Mouse (Mus musculus) midbrain, embryonic 15.5 days (tissue): Measurements from ENCODE around the gene Ugt1a10. TPM values are rescaled to one million over a fixed set of nuclear protein-coding genes. Genes with fewer than 3 reads are reported as not detected.
"Not testable (repeated sequence)": the region's sequence is repeated elsewhere in the genome, so short reads cannot be mapped to it uniquely, and the experiment has no call there.

Experiments
- ATAC-seq: fragments of 200-750 bp; cut with Nextera tagmentation; replicated peaks from 2 replicates; pipeline ENCODE4 v1.8.0; 2017; ENCODE audit warnings: moderate TSS enrichment
- H3K27ac ChIP-seq: fragments of 300-500 bp; sonication (generic); 2 replicates; pipeline ENCODE4 v1.5.1; 2015; ENCODE audit warnings: mild to moderate bottlenecking, inconsistent platforms
- H3K27me3 ChIP-seq: fragments of 300-500 bp; sonication (generic); replicated peaks from 2 replicates; pipeline ENCODE4 v1.6.1; 2015; ENCODE audit warnings: inconsistent platforms
- H3K36me3 ChIP-seq: fragments of 300-500 bp; sonication (generic); replicated peaks from 2 replicates; pipeline ENCODE4 v1.6.1; 2015; ENCODE audit warnings: inconsistent platforms
- H3K4me1 ChIP-seq: fragments of 300-500 bp; sonication (generic); 2 replicates; pipeline ENCODE4 v1.6.1; 2015; ENCODE audit warnings: inconsistent platforms
- H3K4me2 ChIP-seq: fragments of 300-500 bp; sonication (generic); 2 replicates; pipeline ENCODE4 v1.6.1; 2015; ENCODE audit warnings: inconsistent platforms, mild to moderate bottlenecking, moderate library complexity
- H3K4me3 ChIP-seq: fragments of 300-500 bp; sonication (generic); 2 replicates; pipeline ENCODE4 v1.5.1; 2015; ENCODE audit warnings: mild to moderate bottlenecking, inconsistent platforms
- H3K9ac ChIP-seq: fragments of 300-500 bp; sonication (generic); 2 replicates; pipeline ENCODE4 v1.6.1; 2015; ENCODE audit warnings: mild to moderate bottlenecking, inconsistent platforms
- H3K9me3 ChIP-seq: fragments of 300-500 bp; sonication (generic); 2 replicates; pipeline ENCODE4 v1.6.1; 2016; ENCODE audit warnings: inconsistent platforms
- WGBS: fragments of 180-500 bp; shearing (Covaris S2); methylation state at CpG from one replicate; pipeline ENCODE4 v1.1.7; 2015; ENCODE audit warnings: mixed read lengths; 5-methylcytosine and 5-hydroxymethylcytosine counted together
- polyA plus RNA-seq: library from polyadenylated mRNA; unstranded; fragments of >200 nt; fragmentation: Nextera tagmentation; extraction: Ambion mirVana; gene quantifications from 2 replicates; pipeline ENCODE4 v1.2.1, GENCODE M21; 2015

Gene Ugt1a10
- polyA plus RNA-seq: not detected in 2 replicates

DNA sequence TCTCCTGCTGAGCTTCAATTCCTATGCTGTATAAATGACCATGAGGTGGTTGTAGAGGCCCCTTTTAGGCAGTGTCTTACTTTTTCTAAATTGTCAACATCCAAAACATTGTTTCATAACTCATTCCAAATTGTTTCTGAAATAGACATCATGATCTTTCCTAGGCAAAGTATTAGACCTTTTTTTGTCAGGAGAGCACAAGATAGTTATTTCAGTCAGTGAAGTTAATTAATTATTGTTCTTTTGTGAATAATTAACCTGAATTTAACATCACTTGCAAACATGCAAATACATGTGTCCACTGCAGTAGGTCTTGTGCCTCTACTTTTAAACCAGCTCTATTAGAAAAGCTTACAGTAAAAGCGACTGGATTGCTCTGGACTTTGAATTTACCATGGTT is at the start of gene Ugt1a10:
Gene Ugt1a10, plus strand, starts transcription at position 301 of the 400 bp plus-strand sequence.
- Histone ChIP-seq H3K27ac (no peak within 1 kb of the TSS), H3K36me3 (no peaks in the 10 kb centered on the region), H3K27me3 (no peaks in the 10 kb centered on the region), H3K4me3 (no peak within 1 kb of the TSS), H3K9me3 (no peaks in the 10 kb centered on the region), H3K4me2 (no peak within 1 kb of the TSS), H3K9ac (no peak within 1 kb of the TSS), H3K4me1 (no peaks in the 10 kb centered on the region)
- WGBS: 84% methylated on average over 1 of the region's 1 CpGs
- ATAC-seq: no peak

DNA sequence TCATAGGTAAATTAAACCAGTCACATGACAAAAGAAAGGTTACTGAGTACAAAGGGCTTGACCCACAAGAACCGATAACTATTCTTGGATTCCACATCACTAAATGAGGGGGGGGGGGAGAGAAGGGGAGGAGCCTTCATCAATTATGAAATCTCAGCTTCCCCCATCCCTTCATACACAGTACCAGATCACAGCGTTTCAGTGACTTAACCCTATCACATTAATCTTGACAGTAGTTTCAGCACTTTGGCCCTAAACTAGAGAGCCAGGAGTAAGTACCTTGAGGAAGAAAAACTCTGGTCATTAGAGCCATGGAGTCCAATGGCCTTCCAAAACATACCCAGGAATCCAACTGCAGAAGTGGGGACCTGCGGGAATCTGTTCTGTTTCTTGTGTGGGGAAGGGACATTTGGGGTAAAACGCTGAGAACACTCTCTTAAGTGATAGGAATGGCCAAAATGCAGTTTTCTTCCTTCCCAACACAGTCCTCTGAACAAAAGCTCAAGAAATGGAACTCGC is 47.4 kb upstream of the Ugt1a10 start:
- peak overlapping the region; percentile 88 for H3K9ac ChIP-seq
- 3% methylated on average over 5 of the region's 5 CpGs for WGBS
- H3K4me1 ChIP-seq: peaks cover 20% of the 10 kb centered on the region
- peak overlapping the region; percentile 68 for H3K4me2 ChIP-seq
- H3K9me3 ChIP-seq: no peaks in the 10 kb centered on the region
- peak; percentile 71 for ATAC-seq
- H3K27ac ChIP-seq: peak overlapping the region; percentile 94
- 0 out of 2 replicates have a peak, but pooled peaks cover 7% of the 10 kb centered on the region for H3K36me3 ChIP-seq
- no peaks in the 10 kb centered on the region for H3K27me3 ChIP-seq
- H3K4me3 ChIP-seq: peak overlapping the region; percentile 72

DNA sequence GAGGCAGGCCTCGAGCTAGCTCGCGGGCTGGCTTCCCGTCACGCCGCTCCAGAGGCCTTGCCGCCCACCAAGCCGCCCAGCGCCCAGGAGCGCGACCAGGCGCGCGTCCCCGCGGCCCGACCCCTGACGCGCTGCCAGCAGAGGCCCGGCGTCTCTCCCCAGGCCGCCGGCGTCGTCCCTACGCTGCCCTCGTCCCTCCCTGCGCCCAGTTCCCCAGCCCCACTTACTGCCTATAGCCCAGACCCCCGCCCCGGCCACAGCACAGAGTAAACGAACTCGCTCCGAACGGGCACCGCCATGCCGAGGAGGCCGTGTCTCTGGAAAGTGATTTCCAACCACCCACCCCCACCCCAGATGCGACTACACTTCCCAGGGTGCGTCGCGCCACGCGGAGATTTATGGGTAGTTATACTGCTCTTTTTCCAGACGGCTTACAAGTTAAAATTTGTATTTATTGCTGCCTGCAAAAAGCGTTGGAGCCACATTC is 46.9 kb upstream of the Ugt1a10 start, which contains the start of gene Usp40:
Gene Usp40, minus strand, starts transcription at position 341 of the 487 bp plus-strand sequence.
- Histone ChIP-seq H3K4me3 (peak within 1 kb of the TSS; percentile 72), H3K36me3 (0 out of 2 replicates have a peak, but pooled peaks cover 7% of the 10 kb centered on the region), H3K9me3 (no peaks in the 10 kb centered on the region), H3K9ac (peak within 1 kb of the TSS; percentile 88), H3K4me2 (peak within 1 kb of the TSS; percentile 68), H3K27ac (peak within 1 kb of the TSS; percentile 94), H3K4me1 (peaks cover 20% of the 10 kb centered on the region), H3K27me3 (no peaks in the 10 kb centered on the region)
- under 1% methylated on average over 40 of the region's 45 CpGs for WGBS
- peak; percentile 97 for ATAC-seq

DNA sequence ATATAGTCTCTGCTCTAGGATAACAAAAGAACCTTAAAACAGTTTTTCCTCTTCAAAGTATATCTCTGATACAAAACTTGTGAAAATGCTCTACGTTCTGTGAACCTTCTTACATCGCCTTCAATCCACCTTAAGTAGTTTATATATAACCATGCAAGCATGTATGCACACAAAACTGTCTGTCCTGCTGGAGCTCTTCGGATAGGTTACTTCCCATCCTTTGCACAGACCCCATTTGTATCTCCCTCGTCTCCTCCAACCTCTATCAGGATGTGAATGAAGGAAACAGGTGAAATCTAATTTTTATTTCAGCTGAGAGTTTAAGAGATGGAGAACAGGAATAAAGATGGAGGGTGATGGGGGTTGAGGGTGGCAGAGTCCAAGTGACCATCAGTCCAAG is 46.5 kb upstream of the Ugt1a10 start:
- Histone ChIP-seq H3K4me1 (peaks cover 20% of the 10 kb centered on the region), H3K4me2 (peak overlapping the region; percentile 68), H3K27me3 (no peaks in the 10 kb centered on the region), H3K9me3 (no peaks in the 10 kb centered on the region), H3K4me3 (peak overlapping the region; percentile 72), H3K36me3 (0 out of 2 replicates have a peak, but pooled peaks cover 4% of the 10 kb centered on the region), H3K9ac (peak overlapping the region; percentile 88; the same call in 1 of the 2 replicates), H3K27ac (peak overlapping the region; percentile 94)
- ATAC-seq: peak; percentile 67
- WGBS: 47% methylated on average over 4 of the region's 4 CpGs

DNA sequence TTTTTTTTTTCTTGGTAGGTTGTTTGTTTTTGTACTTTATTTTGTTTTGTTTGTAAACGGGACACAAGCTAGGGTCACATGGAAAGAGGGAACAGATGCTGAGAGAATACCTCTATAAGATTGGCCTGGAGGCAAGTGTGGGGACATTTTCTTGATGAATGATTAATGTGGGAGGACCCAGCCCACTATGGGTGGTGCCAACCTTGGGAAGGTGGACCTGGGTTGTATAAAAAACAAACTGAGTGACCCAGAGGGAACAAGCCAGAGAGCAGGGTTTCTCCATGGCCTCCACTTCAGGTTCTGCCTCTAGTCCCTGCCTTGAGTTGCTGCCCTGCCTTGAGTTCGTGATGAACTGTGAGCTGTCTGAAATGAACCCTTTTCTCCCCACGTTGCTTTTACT is 45.7 kb upstream of the Ugt1a10 start:
- Histone ChIP-seq H3K36me3 (no peaks in the 10 kb centered on the region), H3K4me2 (no peak overlapping the region), H3K27ac (no peak overlapping the region), H3K4me1 (peaks cover 20% of the 10 kb centered on the region), H3K9me3 (0 out of 2 replicates have a peak, but pooled peaks cover 3% of the 10 kb centered on the region), H3K27me3 (no peaks in the 10 kb centered on the region), H3K4me3 (no peak overlapping the region), H3K9ac (no peak overlapping the region)
- no peak for ATAC-seq
- 77% methylated on average over 3 of the region's 3 CpGs for WGBS

DNA sequence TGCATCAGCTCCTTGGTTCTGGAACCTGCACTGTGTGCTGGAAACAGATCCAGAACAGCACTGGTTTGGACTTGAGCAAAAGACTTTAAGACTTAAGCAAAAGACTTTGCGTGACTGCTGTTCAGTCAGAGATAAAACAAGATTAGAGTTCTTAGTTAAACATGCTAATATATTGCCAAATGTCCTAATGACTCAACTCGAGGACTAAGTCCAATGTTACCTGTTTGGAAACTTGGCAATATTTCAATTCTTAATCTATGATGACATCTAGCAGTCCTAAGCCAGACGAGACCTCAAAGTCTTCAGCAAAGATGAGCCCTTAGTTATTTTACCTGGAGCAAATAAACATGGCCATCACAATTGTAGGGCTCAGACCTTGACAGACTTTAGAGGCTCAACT is 41.5 kb upstream of the Ugt1a10 start:
- Histone ChIP-seq H3K36me3 (no peaks in the 10 kb centered on the region), H3K9ac (no peak overlapping the region), H3K9me3 (0 out of 2 replicates have a peak, but pooled peaks cover 10% of the 10 kb centered on the region), H3K4me3 (no peak overlapping the region), H3K4me1 (peaks cover 3% of the 10 kb centered on the region; the same call in 1 of the 2 replicates), H3K27ac (no peak overlapping the region), H3K27me3 (no peaks in the 10 kb centered on the region), H3K4me2 (no peak overlapping the region)
- no peak for ATAC-seq
- 80% methylated on average over 3 of the region's 3 CpGs for WGBS

DNA sequence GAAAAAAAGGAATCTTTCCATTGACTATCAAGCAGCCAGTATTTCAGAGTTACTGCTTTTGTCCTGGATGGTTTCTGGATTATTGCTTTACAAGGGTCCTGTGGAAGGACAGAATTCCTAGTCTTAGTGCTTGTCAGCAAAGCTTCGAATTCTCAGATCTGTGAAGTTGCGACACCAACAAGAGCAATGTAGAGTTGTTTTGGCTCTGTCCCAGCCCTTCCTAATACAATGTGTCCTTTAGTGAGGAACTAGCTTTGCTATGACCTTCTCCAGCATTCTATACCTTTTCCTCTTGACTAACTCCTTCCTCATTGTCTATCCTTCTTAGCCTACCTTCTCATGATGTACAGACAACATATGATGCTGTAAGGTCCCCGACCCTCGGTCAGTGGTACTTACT is 41.0 kb upstream of the Ugt1a10 start:
- Histone ChIP-seq H3K4me1 (no peaks in the 10 kb centered on the region), H3K27me3 (no peaks in the 10 kb centered on the region), H3K4me3 (no peak overlapping the region), H3K9me3 (0 out of 2 replicates have a peak, but pooled peaks cover 10% of the 10 kb centered on the region), H3K4me2 (no peak overlapping the region), H3K36me3 (no peaks in the 10 kb centered on the region), H3K9ac (no peak overlapping the region), H3K27ac (no peak overlapping the region)
- no peak for ATAC-seq
- WGBS: 97% methylated on average over 4 of the region's 4 CpGs

DNA sequence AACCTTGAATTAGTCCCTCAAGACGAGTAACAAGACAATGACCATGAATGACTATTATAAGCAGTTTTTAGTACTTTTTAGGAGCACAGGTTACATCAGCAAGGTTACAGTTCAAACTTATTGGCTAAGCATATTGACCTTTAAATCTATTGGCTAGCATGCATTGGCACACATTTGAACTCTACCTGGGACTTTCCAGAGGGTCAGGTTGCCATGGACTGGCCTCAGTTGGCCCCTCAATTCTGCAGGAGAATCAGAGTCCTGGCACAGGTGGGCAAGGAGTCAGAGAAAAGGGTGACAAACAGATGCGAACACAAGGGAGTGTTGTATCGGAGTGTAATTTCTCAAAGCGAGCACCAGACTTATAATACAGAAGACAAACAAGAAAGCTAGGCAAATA is 40.5 kb upstream of the Ugt1a10 start:
- ATAC-seq: no peak
- Histone ChIP-seq H3K36me3 (no peaks in the 10 kb centered on the region), H3K4me2 (no peak overlapping the region), H3K4me3 (no peak overlapping the region), H3K9me3 (0 out of 2 replicates have a peak, but pooled peaks cover 10% of the 10 kb centered on the region), H3K9ac (no peak overlapping the region), H3K4me1 (no peaks in the 10 kb centered on the region), H3K27ac (no peak overlapping the region), H3K27me3 (no peaks in the 10 kb centered on the region)
- 91% methylated on average over 4 of the region's 4 CpGs for WGBS

DNA sequence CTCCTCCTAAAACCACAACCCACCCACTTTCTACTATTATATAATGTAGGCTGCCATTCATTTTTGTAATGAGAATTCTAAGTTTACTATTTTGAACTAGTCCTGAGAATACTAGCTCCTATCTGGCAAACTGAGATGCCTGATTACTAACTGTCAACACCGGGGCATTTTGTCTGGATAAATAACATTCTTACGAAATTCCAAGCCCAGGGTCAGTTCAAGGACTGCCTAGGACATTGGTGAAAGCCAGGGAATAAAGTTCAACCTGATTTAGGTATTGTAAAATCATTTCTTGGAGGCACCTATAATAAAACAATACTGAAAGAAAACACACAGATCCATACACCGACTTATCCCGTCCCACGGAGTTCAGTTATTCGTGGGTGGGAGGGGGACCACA is 39.8 kb upstream of the Ugt1a10 start:
- 91% methylated on average over 6 of the region's 6 CpGs for WGBS
- Histone ChIP-seq H3K9me3 (0 out of 2 replicates have a peak, but pooled peaks cover 10% of the 10 kb centered on the region), H3K27me3 (no peaks in the 10 kb centered on the region), H3K4me1 (no peaks in the 10 kb centered on the region), H3K4me2 (no peak overlapping the region), H3K4me3 (no peak overlapping the region), H3K27ac (no peak overlapping the region), H3K36me3 (no peaks in the 10 kb centered on the region), H3K9ac (no peak overlapping the region)
- no peak for ATAC-seq

DNA sequence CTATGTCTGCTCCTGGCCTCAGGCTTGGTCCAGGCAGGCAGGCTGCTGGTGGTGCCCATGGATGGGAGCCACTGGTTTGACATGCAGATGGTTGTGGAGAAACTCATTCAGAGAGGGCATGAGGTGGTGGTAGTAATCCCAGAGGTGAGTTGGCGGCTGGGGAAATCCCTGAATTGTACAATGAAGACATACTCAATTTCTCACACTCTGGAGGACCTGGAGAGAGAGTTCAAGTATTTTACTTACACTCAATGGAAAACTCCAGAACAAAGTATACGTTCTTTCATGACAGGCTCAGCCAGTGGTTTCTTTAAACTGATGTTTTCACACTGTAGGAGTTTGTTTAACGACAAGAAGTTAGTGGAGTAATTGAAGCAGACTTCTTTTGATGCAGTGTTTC is 29.9 kb upstream of the Ugt1a10 start:
- H3K27ac ChIP-seq, H3K36me3 ChIP-seq, H3K27me3 ChIP-seq, H3K9me3 ChIP-seq, ATAC-seq, H3K4me2 ChIP-seq, H3K4me1 ChIP-seq, H3K4me3 ChIP-seq, H3K9ac ChIP-seq: not testable (repeated sequence)
- WGBS: 73% methylated on average over 3 of the region's 3 CpGs

DNA sequence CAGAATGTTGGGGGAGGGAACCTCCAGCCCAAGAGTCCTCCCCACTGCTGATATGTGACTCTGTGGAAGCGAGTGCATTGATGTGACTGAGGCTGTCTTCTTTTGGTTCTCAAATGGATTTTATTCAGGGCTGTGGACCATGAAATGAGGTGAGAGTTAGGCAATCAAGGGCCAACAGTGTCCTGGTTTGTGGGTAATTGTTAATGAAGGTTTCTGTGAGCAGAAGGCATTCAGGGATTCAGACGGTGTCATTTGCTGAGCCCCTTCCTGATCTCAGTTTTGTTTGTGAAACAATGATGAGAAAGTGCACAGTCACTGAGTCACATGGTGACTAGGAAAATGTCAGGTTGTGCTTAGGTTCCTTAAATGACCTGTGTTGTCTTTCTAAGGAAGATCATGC is 12.1 kb upstream of the Ugt1a10 start:
- not testable (repeated sequence) for H3K27ac ChIP-seq, ATAC-seq, H3K36me3 ChIP-seq, H3K9me3 ChIP-seq, H3K9ac ChIP-seq, H3K27me3 ChIP-seq, H3K4me2 ChIP-seq, H3K4me3 ChIP-seq, H3K4me1 ChIP-seq
- WGBS: 39% methylated on average over 1 of the region's 2 CpGs

DNA sequence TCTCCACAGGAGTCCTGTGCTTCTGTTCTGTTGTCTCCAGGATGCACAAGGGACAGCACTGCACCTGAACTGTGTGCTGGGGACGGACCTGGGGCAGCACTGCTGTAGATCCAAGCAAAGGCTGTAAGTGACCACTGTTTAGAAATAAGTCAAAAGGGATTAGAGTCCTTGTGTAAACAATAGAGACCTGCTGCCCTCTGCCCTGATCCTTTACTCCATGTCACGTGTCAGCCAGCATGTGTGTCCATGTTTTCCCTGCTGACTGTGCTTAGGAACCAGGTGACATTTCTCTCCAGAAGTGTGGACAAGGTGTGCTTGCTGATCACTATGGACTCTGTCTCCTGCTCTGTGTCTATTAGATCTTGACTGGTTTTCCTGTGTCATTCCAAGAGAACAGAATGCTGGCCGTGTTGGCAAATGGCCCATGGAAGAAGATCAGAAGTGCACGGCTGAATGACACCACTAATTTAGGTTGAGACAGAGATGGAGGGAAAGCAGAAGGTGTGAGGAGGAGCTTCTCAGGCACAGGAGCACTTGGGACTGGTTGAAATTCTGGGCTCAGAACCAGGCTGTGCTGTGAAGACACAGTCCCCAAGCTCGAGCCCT is 10.3 kb upstream of the Ugt1a10 start:
- not testable (repeated sequence) for H3K4me2 ChIP-seq, H3K27ac ChIP-seq, ATAC-seq, H3K4me3 ChIP-seq, H3K4me1 ChIP-seq, H3K27me3 ChIP-seq, H3K36me3 ChIP-seq, H3K9me3 ChIP-seq, H3K9ac ChIP-seq
- 73% methylated on average over 4 of the region's 5 CpGs for WGBS

DNA sequence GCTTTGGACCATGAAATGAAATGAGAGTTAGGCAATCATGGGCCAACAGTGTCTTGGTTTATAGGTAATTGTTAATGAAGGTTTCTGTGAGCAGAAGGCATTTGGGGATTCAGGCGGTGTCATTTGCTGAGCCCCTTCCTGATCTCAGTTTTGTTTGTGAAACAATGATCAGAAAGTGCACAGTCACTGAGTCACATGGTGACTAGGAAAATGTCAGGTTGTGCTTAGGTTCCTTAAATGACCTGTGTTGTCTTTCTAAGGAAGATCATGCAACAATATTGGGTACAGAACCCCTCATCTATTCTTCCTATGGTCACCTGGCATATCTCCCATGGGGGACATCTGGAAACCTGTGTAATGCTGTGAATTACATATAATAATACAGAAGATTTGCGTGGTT is 7.8 kb upstream of the Ugt1a10 start:
- ATAC-seq, H3K4me3 ChIP-seq: not testable (repeated sequence)

More for the DNA sequence above, 7.8 kb upstream of the Ugt1a10 start:
- not testable (repeated sequence) for H3K9ac ChIP-seq, H3K27me3 ChIP-seq, H3K27ac ChIP-seq, H3K4me2 ChIP-seq, H3K9me3 ChIP-seq, H3K36me3 ChIP-seq, H3K4me1 ChIP-seq
- 84% methylated on average over 2 of the region's 2 CpGs for WGBS
